Mouse (Mus musculus) thymus, adult 2 months (tissue): ENCODE data around the gene Dcaf1. TPM values are rescaled to one million over a fixed set of nuclear protein-coding genes. Genes with fewer than 3 reads are reported as not detected.

Experiments used
- DNase-seq: peaks from one replicate; pipeline ENCODE4 v3.0.0; 2021
- H3K27ac ChIP-seq: fragments of 200-500 bp; 2 replicates; pipeline ENCODE4 v1.5.1; 2012; ENCODE audit warnings: low read length, control low read depth; ENCODE audit not compliant: control insufficient read depth, insufficient read depth
- H3K27me3 ChIP-seq: fragments of 200-500 bp; 2 replicates; pipeline ENCODE4 v1.6.1; 2012; ENCODE audit warnings: mild to moderate bottlenecking, low read length, moderate library complexity, mixed read lengths; ENCODE audit not compliant: control insufficient read depth, insufficient read depth
- H3K36me3 ChIP-seq: fragments of 200-500 bp; 2 replicates; pipeline ENCODE4 v1.6.1; 2012; ENCODE audit warnings: mild to moderate bottlenecking, low read length, moderate library complexity; ENCODE audit not compliant: control insufficient read depth, insufficient read depth
- H3K4me1 ChIP-seq: fragments of 200-500 bp; replicated peaks from 2 replicates; pipeline ENCODE4 v1.6.1; 2012; ENCODE audit warnings: low read length; ENCODE audit not compliant: control insufficient read depth, insufficient read depth
- H3K4me3 ChIP-seq: fragments of 200-500 bp; 2 replicates; pipeline ENCODE4 v1.5.1; 2012; ENCODE audit warnings: mild to moderate bottlenecking, low read length, control low read depth, moderate library complexity; ENCODE audit not compliant: control insufficient read depth, insufficient read depth
- CTCF ChIP-seq: fragments of 200-500 bp; IDR thresholded peaks from 2 replicates; pipeline ENCODE4 v1.5.1; 2012; ENCODE audit warnings: mild to moderate bottlenecking, control low read depth, low read length, moderate library complexity, borderline replicate concordance; ENCODE audit not compliant: control insufficient read depth, poor library complexity, insufficient read depth; ENCODE audit errors: extremely low read depth
- POLR2A ChIP-seq: fragments of 200-500 bp; IDR thresholded peaks from 2 replicates; pipeline ENCODE4 v1.6.1; 2012; ENCODE audit warnings: mild to moderate bottlenecking, low read length, control low read depth, moderate library complexity; ENCODE audit not compliant: control insufficient read depth, poor library complexity, insufficient read depth; ENCODE audit errors: extremely low read depth
- WGBS: fragments of 180-500 bp; shearing (Covaris S2); methylation state at CpG from one replicate; pipeline ENCODE4 v1.1.7; 2018; 5-methylcytosine and 5-hydroxymethylcytosine counted together
- polyA plus RNA-seq: library from polyadenylated mRNA; depleted of rRNA; stranded (reverse); fragments of >200 nt; gene quantifications from 2 replicates; pipeline ENCODE4 v1.2.3, GENCODE M21; 2012

The Dcaf1 gene
- polyA plus RNA-seq, 1 experiment, result 26.1 TPM

- Histone ChIP-seq H3K27me3 (no peaks in the 10 kb centered on the region), H3K27ac (no peak overlapping the region), H3K4me3 (peak overlapping the region; percentile 57), H3K36me3 (peaks cover 14% of the 10 kb centered on the region; the same call in 1 of the 2 replicates), H3K4me1 (peaks cover 35% of the 10 kb centered on the region)
- TF ChIP-seq POLR2A, result no peak
- no peak for TF ChIP-seq CTCF
- no peak for DNase-seq
- 84% methylated on average over 44 of the region's 44 CpGs for WGBS
Observed at GRCm38 (mm10) chr9:106884996-106885900, 63.6 kb downstream of the Dcaf1 start.

GRCm38 (mm10) chr9:106885901-106886731, 64.4 kb downstream of the Dcaf1 start:
- peaks cover 14% of the 10 kb centered on the region; the same call in 1 of the 2 replicates for H3K36me3 ChIP-seq
- no peak overlapping the region for H3K27ac ChIP-seq
- no peaks in the 10 kb centered on the region for H3K27me3 ChIP-seq
- TF ChIP-seq POLR2A, result no peak
- TF ChIP-seq CTCF, result no peak
- H3K4me1 ChIP-seq, result peaks cover 39% of the 10 kb centered on the region
- 3% methylated on average over 106 of the region's 107 CpGs for WGBS
- DNase-seq, result peak; percentile 70
- peak overlapping the region; percentile 57 for H3K4me3 ChIP-seq

GRCm38 (mm10) chr9:106886828-106887702, 65.4 kb downstream of the Dcaf1 start, which contains the start of gene Rbm15b:
TSS of gene Rbm15b (minus strand) at chr9:106887428.
- peak within 1 kb of the TSS; percentile 57 for H3K4me3 ChIP-seq
- peaks cover 10% of the 10 kb centered on the region; the same call in 1 of the 2 replicates for H3K36me3 ChIP-seq
- 2% methylated on average over 98 of the region's 101 CpGs for WGBS
- no peaks in the 10 kb centered on the region for H3K27me3 ChIP-seq
- H3K27ac ChIP-seq, result peak within 1 kb of the TSS; percentile 38; the same call in 1 of the 2 replicates
- TF ChIP-seq POLR2A, result peak; percentile 60; the same call in 1 of the 2 replicates
- TF ChIP-seq CTCF, result peak; percentile 91
- DNase-seq, result peak; percentile 99
- H3K4me1 ChIP-seq, result peaks cover 39% of the 10 kb centered on the region

- TF ChIP-seq CTCF, result no peak
- TF ChIP-seq POLR2A, result no peak
- H3K4me1 ChIP-seq, result peaks cover 36% of the 10 kb centered on the region
- H3K4me3 ChIP-seq, result no peak overlapping the region
- DNase-seq, result no peak
- H3K27ac ChIP-seq, result no peak overlapping the region
- WGBS, result over 99% methylated on average over 3 of the region's 3 CpGs
- no peaks in the 10 kb centered on the region for H3K27me3 ChIP-seq
- H3K36me3 ChIP-seq, result peaks cover 5% of the 10 kb centered on the region; the same call in 1 of the 2 replicates
Observed at GRCm38 (mm10) chr9:106888346-106888745, 66.7 kb downstream of the Dcaf1 start.

- no peaks in the 10 kb centered on the region for H3K27me3 ChIP-seq
- peaks cover 32% of the 10 kb centered on the region for H3K4me1 ChIP-seq
- H3K4me3 ChIP-seq, result no peak overlapping the region
- no peak for TF ChIP-seq CTCF
- TF ChIP-seq POLR2A, result no peak
- no peak for DNase-seq
- H3K27ac ChIP-seq, result no peak overlapping the region
- WGBS, result 91% methylated on average over 9 of the region's 9 CpGs
- H3K36me3 ChIP-seq, result peaks cover 5% of the 10 kb centered on the region; the same call in 1 of the 2 replicates
Observed at GRCm38 (mm10) chr9:106889321-106889720, 67.6 kb downstream of the Dcaf1 start.
